Mouse (Mus musculus) embryonic stem cell, embryonic (primary cell): Measurements from ENCODE around the gene Wdr95.

Source experiments
- CTCF ChIA-PET, 4 experiments: fragments of 300-600 bp in 2 of 4; fragments of 350-600 bp in 2 of 4; sonication (Branson Sonifier 250); formaldehyde crosslinking; loops; one replicate each; lab custom pipeline; 2022; ENCODE audit warnings: inconsistent platforms in 2 of 4; lab: Charles Lee
- POLR2A ChIA-PET, 4 experiments: fragments of 300-600 bp in 2 of 4; fragments of 350-600 bp in 2 of 4; sonication (Branson Sonifier 250); formaldehyde crosslinking; loops; one replicate each; lab custom pipeline; 2022; ENCODE audit warnings: antibody characterized with exemption in 4 of 4, inconsistent platforms in 1 of 4; lab: Charles Lee

Gene Wdr95

GRCm38 (mm10) chr5:149585231-149585630, 56.8 kb downstream of the Wdr95 start:
- CTCF ChIA-PET: interaction anchor here in 3 of 4 experiments (0.5 to 1.5 kb wide), 4 partner anchors 12 to 19 kb away, joined by 3 read pairs; no protein-coding TSS in a partner anchor
- POLR2A ChIA-PET: interaction anchor here (0.6 to 2.0 kb wide), 15 partner anchors 8 to 150 kb away, joined by 3 to 7 read pairs (median 3); no protein-coding TSS in a partner anchor

GRCm38 (mm10) chr5:149585910-149586309, 57.4 kb downstream of the Wdr95 start:
- ChIA-PET CTCF (interaction anchor here in 3 of 4 experiments (0.6 to 1.1 kb wide), 7 partner anchors 12 to 308 kb away, joined by 3 to 7 read pairs (median 3); no protein-coding TSS in a partner anchor), POLR2A (interaction anchor here (0.6 to 2.0 kb wide), 19 partner anchors 9 to 149 kb away, joined by 3 to 7 read pairs (median 4); no protein-coding TSS in a partner anchor)

- POLR2A ChIA-PET: interaction anchor here in 2 of 4 experiments (0.6 to 2.2 kb wide), 9 partner anchors 10 to 476 kb away, joined by 3 to 7 read pairs (median 3); partner anchors contain the start of gene Hsph1 (in 1 of the 2)
- CTCF ChIA-PET: interaction anchor here in 2 of 4 experiments (0.6 to 1.2 kb wide), 4 partner anchors 10 to 249 kb away, joined by 3 to 4 read pairs (median 3); no protein-coding TSS in a partner anchor
Observed at GRCm38 (mm10) chr5:149587327-149587895, 58.9 kb downstream of the Wdr95 start.

GRCm38 (mm10) chr5:149588814-149589534, 60.5 kb downstream of the Wdr95 start:
- CTCF ChIA-PET: interaction anchor here in 2 of 4 experiments (0.6 to 1.2 kb wide), 2 partner anchors 18 to 73 kb away, joined by 3 read pairs; no protein-coding TSS in a partner anchor

GRCm38 (mm10) chr5:149589932-149590331, 61.5 kb downstream of the Wdr95 start:
- ChIA-PET CTCF (interaction anchor here in 3 of 4 experiments (0.5 to 1.2 kb wide), 4 partner anchors 17 to 89 kb away, joined by 3 to 4 read pairs (median 3); no protein-coding TSS in a partner anchor), POLR2A (interaction anchor here in 3 of 4 experiments (0.6 to 3.2 kb wide), 11 partner anchors 8 to 59 kb away, joined by 3 to 19 read pairs (median 4); no protein-coding TSS in a partner anchor)

More at GRCm38 (mm10) chr5:149588814-149589534, 60.5 kb downstream of the Wdr95 start:
- POLR2A ChIA-PET: interaction anchor here in 3 of 4 experiments (0.6 to 2.2 kb wide), 12 partner anchors 8 to 512 kb away, joined by 3 to 9 read pairs (median 4); no protein-coding TSS in a partner anchor

- POLR2A ChIA-PET: interaction anchor here in 3 of 4 experiments (0.5 to 2.2 kb wide), 3 partner anchors 11 to 417 kb away, joined by 4 to 6 read pairs (median 4); no protein-coding TSS in a partner anchor
Observed at GRCm38 (mm10) chr5:149594215-149594614, 65.7 kb downstream of the Wdr95 start.

GRCm38 (mm10) chr5:149597351-149597750, 68.9 kb downstream of the Wdr95 start:
- ChIA-PET POLR2A (interaction anchor here in 3 of 4 experiments (0.6 to 3.5 kb wide), 30 partner anchors 8 to 129 kb away, joined by 3 to 11 read pairs (median 4); partner anchors contain the start of gene Hsph1 (in 2 of the 3)), CTCF (interaction anchor here in 1 of 4 experiments (0.7 to 1.8 kb wide), 5 partner anchors 10 to 142 kb away, joined by 3 to 4 read pairs (median 3); no protein-coding TSS in a partner anchor)

More at GRCm38 (mm10) chr5:149594215-149594614, 65.7 kb downstream of the Wdr95 start:
- CTCF ChIA-PET: no interaction called here

GRCm38 (mm10) chr5:149601996-149602395, 73.5 kb downstream of the Wdr95 start:
- ChIA-PET POLR2A (interaction anchor here in 2 of 4 experiments (1.2 to 1.5 kb wide), 3 partner anchors 14 to 34 kb away, joined by 3 to 5 read pairs (median 3); partner anchors contain the start of gene Hsph1 (in 1 of the 2)), CTCF (no interaction called here)

- CTCF ChIA-PET: no interaction called here
- POLR2A ChIA-PET: interaction anchor here in 3 of 4 experiments (0.5 to 4.0 kb wide), 10 partner anchors 10 to 326 kb away, joined by 3 to 31 read pairs (median 4); partner anchors contain the start of gene Hsph1 (in 1 of the 3)
Observed at GRCm38 (mm10) chr5:149603241-149603640, 74.8 kb downstream of the Wdr95 start.

GRCm38 (mm10) chr5:149607083-149607720, 78.7 kb downstream of the Wdr95 start:
- ChIA-PET POLR2A (interaction anchor here in 2 of 4 experiments (0.6 to 22.4 kb wide), 15 partner anchors 8 to 1058 kb away, joined by 3 to 414 read pairs (median 4); partner anchors contain the start of gene Hsph1 (in 2 of the 2)), CTCF (interaction anchor here in 3 of 4 experiments (0.7 to 1.3 kb wide), 3 partner anchors 9 to 18 kb away, joined by 3 read pairs; no protein-coding TSS in a partner anchor)

- ChIA-PET CTCF (interaction anchor here in 3 of 4 experiments (0.6 to 1.2 kb wide), 4 partner anchors 59 to 95 kb away, joined by 3 to 4 read pairs (median 3); no protein-coding TSS in a partner anchor), POLR2A (interaction anchor here in 3 of 4 experiments (0.5 to 22.4 kb wide), 15 partner anchors 8 to 557 kb away, joined by 3 to 414 read pairs (median 5); partner anchors contain the start of gene Hsph1 (in 2 of the 3))
Observed at GRCm38 (mm10) chr5:149611476-149612164, 83.1 kb downstream of the Wdr95 start.

- ChIA-PET CTCF (interaction anchor here in 1 of 4 experiments (1.3 kb wide), 1 partner anchor 26 kb away, joined by 3 read pairs; no protein-coding TSS in a partner anchor), POLR2A (interaction anchor here in 3 of 4 experiments (0.6 to 22.4 kb wide), 12 partner anchors 7 to 1061 kb away, joined by 3 to 414 read pairs (median 6); partner anchors contain the start of genes Hsph1 (in 2 of the 3) and Pds5b (in 1 of the 3))
Observed at GRCm38 (mm10) chr5:149612165-149612518, 83.7 kb downstream of the Wdr95 start.

GRCm38 (mm10) chr5:149612740-149613139, 84.3 kb downstream of the Wdr95 start:
- CTCF ChIA-PET: interaction anchor here in 2 of 4 experiments (0.6 to 1.3 kb wide), 2 partner anchors 27 to 87 kb away, joined by 3 to 4 read pairs; no protein-coding TSS in a partner anchor
- POLR2A ChIA-PET: interaction anchor here in 3 of 4 experiments (0.6 to 22.4 kb wide), 10 partner anchors 8 to 1061 kb away, joined by 3 to 414 read pairs (median 6); partner anchors contain the start of genes Hsph1 (in 1 of the 3) and Pds5b (in 1 of the 3)

- POLR2A ChIA-PET: interaction anchor here (0.5 to 22.4 kb wide), 33 partner anchors 9 to 827 kb away, joined by 3 to 414 read pairs (median 5); partner anchors contain the start of genes Hsph1 (in 3 of the 4), B3glct (in 1 of the 4), Hmgb1 (in 1 of the 4) and Uspl1 (in 1 of the 4)
- CTCF ChIA-PET: interaction anchor here in 2 of 4 experiments (0.5 to 1.2 kb wide), 5 partner anchors 9 to 151 kb away, joined by 3 to 4 read pairs (median 3); no protein-coding TSS in a partner anchor
Observed at GRCm38 (mm10) chr5:149616138-149616537, 87.7 kb downstream of the Wdr95 start.

- CTCF ChIA-PET: interaction anchor here in 2 of 4 experiments (1.2 kb wide), 3 partner anchors 10 to 76 kb away, joined by 3 read pairs; no protein-coding TSS in a partner anchor
- POLR2A ChIA-PET: interaction anchor here (0.5 to 22.4 kb wide), 27 partner anchors 8 to 63 kb away, joined by 3 to 414 read pairs (median 6); partner anchors contain the start of genes Hsph1 (in 3 of the 4) and B3glct (in 1 of the 4)
Observed at GRCm38 (mm10) chr5:149616817-149617216, 88.3 kb downstream of the Wdr95 start.
